Mouse (Mus musculus) heart, postnatal 4 days (tissue): ENCODE measurements at regions not wholly inside any gene's neighbourhood (a gene's known extent, or its start where the extent isn't known, plus 50 kb on each side); places are given as distances from the start of the nearest gene placed in this dataset.

Experiments used
- microRNA-seq, 2 experiments: library from miRNA; unstranded; fragments of <30 nt; microRNA quantifications; one replicate each; pipeline ENCODE4 v1.2.0; 2021 to 2022

Small RNA genes in the stretch of these regions (microRNA-seq; reads per million reads assigned to microRNA genes)
- gene Mir30a, result 10,972 to 22,555 reads per million in 2 experiments
- gene Mir30c-2, result 576 to 651 reads per million in 2 experiments
